Mouse (Mus musculus): ENCODE results near the gene Igfbp4.

DNA sequence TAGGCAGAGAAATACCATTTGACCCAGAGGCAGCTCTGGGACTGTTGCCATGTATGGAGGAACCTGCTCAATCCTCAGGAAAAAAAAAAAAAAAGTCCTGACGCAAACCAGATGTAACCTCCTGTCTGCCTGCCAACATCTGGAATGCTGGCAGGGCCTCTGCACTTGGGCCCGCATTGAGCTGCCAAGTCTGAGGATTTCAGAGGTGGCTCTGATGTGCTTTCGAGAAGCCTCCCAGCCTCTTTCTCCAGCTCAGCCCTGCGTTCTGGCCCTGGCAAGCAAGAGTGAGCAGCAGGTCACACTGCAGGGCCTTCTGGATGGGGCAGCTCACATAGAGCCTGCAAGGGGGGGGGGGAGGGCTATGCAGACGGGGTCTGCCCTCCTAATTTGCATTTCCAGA, 6.1 kb downstream of the Igfbp4 start:
- TF ChIP-seq CTCF (IDR thresholded peaks at IDR 0.05; ENCODE audit: low read depth), result no peak
- no peak for TF ChIP-seq EP300 (IDR thresholded peaks at IDR 0.05; ENCODE audit: low read depth)

Data from liver, postnatal 0 days (tissue).